Mouse (Mus musculus) heart, adult 11 months (tissue): ENCODE measurements at regions not wholly inside any gene's neighbourhood (a gene's known extent, or its start where the extent isn't known, plus 50 kb on each side); places are given as distances from the start of the nearest gene placed in this dataset.

Experiments
- DNase-seq: peaks from one replicate; pipeline ENCODE4 v3.0.0; 2022

DNA sequence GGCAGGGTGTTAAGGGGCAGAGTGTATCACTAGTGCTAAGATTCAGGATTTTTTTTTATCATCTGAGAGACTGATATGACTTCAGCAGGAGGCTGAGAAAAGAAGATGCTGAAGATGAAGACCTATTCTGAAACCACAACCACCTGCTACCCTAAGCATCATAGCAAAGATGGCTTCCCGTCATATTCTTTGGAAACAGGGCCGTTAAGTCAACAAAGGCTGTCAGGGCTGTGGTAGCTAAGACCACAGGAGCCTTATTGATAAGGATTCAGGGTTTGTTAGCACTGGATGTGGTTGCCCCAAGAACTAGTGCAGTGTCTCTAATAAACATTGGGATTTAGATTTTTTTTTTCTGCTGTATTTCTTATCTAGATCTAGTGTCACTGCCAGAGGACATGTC is 56.7 kb upstream of the Rasgrp1 start:
- DNase-seq = no peak

GRCm38 (mm10) chr2:117403425-117404175 is 60.8 kb upstream of the Rasgrp1 start:
- DNase-seq = no peak

DNA sequence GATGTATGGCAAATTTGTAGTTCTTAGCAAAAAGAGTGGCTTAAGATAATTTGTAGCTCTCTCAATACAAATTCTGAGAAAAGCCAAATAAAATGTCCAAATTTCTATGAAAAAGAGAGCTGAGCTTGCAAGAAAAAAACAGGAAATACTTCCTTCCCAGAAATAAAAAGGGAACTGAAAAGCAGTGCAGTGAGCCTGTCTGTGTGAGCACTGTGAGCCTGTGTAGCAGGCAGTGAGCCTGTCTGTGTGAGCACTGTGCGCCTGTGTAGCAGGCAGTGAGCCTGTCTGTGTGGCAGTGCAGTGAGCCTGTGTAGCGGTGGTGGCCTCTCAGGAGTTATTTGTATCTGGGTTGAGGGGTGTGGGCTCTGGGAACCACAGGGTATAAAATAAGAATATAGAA is 62.7 kb upstream of the Rasgrp1 start:
- DNase-seq = peak; percentile 95

DNA sequence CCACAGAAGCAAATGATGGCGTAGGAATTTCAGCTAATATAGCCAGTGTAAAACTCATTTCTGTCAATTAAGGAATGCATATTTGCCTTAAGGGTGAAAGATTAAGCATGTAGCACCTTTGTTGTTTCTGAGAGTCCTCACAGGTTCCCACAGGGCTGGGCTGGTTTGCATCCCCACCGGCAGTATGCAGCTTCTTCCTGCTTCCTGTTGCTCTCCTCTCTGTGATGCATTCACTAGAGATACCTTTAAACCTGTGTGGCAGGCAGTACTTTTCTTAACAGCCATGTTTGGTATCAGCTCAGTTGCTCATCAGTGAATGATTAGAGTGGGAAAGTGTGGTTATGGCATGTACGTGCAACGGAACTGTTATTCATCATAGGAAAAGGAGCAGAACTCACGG is 65.4 kb upstream of the Rasgrp1 start:
- DNase-seq = no peak

DNA sequence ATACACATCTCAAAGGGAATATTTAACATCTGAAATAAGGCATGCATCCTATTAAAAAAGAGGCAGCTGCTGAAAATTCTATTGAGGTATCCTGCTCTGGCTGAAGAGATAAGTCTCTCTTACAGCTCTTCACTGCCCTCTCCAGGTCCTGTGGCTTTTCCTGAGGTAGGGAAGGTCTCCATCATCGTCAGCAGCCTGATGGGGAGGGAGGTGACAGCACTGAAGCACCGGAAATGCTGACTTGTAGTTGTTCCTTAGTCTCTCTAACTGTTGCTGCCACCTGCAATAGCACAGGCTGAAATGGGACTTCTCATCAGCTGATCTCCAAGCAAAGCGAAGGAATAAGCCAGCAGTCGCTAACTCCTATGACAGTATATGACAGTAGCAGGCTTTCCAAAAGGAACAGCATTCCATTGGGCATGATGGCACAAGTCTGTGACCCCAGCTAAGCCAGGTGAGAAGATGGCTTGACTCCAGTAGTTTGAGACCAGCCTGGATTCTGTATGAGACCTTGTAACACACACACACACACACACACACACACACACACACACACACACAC is 69.3 kb upstream of the Rasgrp1 start:
- no peak for DNase-seq

GRCm38 (mm10) chr2:117417229-117417970 is 74.6 kb upstream of the Rasgrp1 start:
- DNase-seq = peak; percentile 83

- DNase-seq = no peak
Measured at GRCm38 (mm10) chr2:117418121-117418615, 75.4 kb upstream of the Rasgrp1 start.

DNA sequence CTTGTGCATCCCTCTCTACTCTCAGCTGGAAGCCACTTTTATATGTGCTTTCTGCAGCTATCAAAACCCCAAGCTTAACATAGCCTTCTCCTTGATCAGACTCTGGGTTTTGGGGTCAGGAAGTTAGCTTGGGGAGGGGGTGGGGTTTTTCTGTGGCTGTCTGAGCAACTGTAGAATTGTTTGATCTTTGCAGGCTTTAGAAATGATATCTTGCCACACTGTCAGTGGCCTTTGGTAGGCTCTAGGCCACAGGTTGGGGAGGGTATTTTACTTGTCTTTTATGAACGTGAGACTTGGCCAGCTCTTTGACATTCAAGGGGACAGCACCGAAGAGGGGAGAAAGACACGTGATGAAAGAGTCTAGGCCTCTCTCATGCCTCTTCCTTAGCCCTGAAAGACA is 75.9 kb upstream of the Rasgrp1 start:
- no peak for DNase-seq

DNA sequence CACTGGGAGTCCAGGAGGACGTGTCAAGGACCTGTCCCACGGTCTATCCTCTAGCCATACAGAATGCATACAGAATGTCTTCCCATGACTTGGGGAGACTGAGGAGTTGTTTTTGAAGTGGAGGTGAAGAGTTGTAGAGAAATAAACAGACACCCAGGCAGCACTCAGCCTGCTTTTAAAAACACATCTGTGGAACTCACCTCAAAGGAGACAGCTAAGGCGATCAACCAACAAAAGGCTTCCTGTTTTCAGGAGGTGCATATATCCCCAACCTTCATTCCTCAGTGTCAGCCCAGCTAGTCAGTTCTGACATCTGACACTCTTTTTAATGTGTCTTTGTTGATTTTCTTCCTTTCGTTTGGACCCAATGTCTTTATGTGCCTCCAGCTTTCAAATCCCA is 78.6 kb upstream of the Rasgrp1 start:
- DNase-seq = no peak

DNA sequence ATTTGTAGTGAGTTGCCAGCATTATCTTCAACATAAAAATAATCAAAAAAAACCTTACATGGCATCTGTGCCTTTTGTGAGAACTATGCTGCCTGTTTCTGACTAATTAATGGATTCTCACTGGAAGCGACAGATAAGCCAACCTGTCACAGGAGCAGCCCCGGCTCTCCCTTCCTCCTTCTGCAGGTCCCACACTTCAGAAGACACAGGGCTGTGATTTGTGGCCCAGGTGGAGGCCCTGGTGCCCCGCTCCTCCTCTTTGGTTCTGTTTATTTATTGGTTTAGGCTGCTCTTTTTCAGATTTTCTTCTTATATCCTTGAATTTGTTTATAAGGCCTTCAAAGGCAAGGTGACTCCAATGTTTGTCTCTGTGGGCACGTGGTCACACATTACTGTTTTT is 80.0 kb upstream of the Rasgrp1 start:
- DNase-seq = no peak

GRCm38 (mm10) chr2:117429205-117429604 is 86.4 kb upstream of the Rasgrp1 start:
- DNase-seq = no peak

DNA sequence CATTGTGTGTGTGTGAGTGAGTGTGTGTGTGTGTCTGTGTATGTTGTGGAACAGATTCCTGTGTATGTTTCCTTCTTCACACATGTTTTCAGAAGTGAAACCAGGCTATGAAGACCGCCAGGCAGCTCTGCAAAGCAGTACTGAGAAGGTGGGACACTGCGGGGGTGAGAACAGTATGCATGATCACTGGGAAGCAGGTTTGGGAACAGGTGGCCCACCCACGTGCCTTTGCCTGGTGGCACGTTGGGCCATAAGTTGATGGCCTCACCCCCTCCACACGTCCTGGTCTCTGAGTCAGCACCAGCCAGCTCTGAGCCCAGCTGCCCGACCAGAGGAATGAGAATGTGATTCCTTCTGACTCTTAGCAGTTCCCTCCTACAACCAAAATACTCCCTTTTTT is 89.2 kb upstream of the Rasgrp1 start:
- DNase-seq = peak; percentile 77

GRCm38 (mm10) chr2:117432923-117433322 is 90.1 kb upstream of the Rasgrp1 start:
- no peak for DNase-seq

GRCm38 (mm10) chr2:117433482-117433881 is 90.7 kb upstream of the Rasgrp1 start:
- no peak for DNase-seq

DNA sequence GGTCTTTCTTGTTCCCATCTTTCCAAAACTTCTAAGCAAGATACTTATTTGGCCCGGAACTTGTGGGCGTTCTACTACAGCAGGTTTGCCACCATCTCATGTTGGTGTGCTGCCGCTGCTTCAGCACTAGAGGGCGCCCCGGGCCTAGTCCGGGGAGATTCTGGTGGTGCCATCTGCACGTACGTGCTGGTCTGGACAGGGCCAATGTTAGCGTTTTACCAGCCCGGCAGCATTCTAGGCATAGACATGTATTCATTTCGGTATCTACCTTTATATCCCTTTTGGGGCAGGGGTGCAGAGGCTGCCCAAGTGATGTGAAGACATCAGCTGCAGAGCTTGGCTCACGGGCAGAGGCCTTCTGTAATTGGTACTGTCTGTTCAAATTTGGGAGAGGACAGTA is 95.3 kb upstream of the Rasgrp1 start:
- peak; percentile 66 for DNase-seq

DNA sequence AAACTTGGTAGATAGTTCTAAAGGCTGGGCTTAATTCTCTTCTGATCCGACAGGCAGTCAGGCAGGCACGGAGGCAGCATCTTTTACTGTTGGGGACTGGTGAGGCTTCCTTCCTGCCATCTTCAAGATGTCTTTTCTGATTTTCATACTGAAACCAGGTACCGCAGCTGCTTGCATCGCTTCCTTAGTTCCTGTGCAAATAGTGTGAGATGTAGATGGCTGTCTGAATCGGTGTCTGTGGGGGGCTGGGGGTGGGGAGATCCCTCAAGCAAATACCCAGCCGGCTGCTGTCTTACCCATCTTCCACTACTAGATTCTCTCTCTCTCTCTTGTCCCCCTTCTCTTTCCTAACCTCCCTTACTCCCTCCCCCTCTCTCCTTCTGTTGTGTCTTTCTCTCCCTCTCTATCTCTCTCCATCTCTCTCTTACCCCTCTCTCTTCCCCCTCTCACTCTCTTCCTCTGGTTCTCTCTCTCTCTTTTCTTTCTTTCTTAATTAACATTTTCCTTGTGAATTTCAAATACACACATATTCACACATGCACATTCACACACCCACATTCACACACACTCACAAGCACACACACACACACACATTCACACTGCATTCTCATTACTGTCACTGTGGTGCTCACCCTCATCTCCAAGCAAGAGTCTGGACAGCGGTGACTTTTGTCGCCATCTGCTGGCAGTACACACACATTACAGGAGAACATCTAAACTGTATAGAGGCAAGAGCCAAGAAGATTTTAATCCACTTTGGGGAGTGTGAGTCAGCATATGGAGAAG is 96.0 kb upstream of the Rasgrp1 start:
- peak; percentile 82 for DNase-seq

- DNase-seq = peak; percentile 57
Measured at GRCm38 (mm10) chr2:117439372-117440183, 96.8 kb upstream of the Rasgrp1 start.

GRCm38 (mm10) chr2:117440801-117441281 is 98.0 kb upstream of the Rasgrp1 start:
- DNase-seq = peak; percentile 66

DNA sequence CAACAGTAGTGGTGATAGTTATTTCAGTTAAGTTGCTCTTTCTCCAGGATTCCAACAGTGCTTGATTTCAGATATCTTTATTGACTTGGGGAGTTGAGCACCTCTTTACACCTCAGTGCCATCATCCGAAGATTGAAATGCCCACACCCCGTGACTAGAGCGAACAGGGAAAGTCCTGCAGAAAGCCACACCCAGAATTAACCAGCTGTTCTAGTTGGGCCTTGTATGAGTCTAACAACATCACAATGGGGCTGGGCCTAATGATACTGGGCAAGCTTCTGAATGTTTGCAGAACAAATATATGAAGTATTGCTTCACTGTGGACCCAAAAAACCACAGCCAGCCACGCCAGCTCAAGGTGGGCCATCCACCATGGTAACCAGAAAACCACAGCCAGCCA is 100.1 kb upstream of the Rasgrp1 start:
- no peak for DNase-seq

DNA sequence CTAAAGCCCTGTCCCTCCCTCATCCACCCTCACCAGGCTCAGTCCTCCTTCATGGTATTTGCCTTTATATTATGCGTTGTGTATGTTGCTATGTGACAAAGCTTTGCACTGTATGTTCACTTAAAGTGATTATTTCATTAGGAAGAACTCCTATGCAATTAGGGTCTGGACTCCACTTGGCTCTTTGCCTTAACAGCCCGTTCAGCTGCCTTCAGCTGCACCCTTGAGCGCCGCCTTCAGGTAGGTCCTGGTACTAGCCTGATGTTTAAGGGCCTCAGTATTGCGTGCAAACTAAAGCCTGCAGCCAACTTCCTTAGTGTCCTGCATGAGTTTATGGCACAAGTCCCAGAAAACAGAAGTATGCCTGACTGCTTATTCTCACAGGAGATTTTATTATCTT is 101.9 kb upstream of the Rasgrp1 start:
- peak; percentile 72 for DNase-seq

- DNase-seq = peak; percentile 41
Measured at GRCm38 (mm10) chr2:117446876-117447275, 104.1 kb upstream of the Rasgrp1 start.
